Mouse (Mus musculus) thymus, adult 18-20 months (tissue): Measurements from ENCODE around the gene Prss16.

Source experiments
- DNase-seq, 2 experiments: peaks; one replicate each; pipeline ENCODE4 v3.0.0; 2022; ENCODE audit warnings: mixed read lengths in 2 of 2

Gene Prss16

GRCm38 (mm10) chr13:21969816-21970215 lies 39.7 kb downstream of the Prss16 start:
- DNase-seq: no peak

GRCm38 (mm10) chr13:21969269-21969668 lies 40.3 kb downstream of the Prss16 start:
- DNase-seq: no peak
